Mouse (Mus musculus) hindbrain, embryonic 15.5 days (tissue): ENCODE data around the gene Mrps34. TPM values are rescaled to one million over a fixed set of nuclear protein-coding genes. Genes with fewer than 3 reads are reported as not detected.
A peak's percentile ranks its signal among the peaks of the same experiment; 100 is the strongest.

Source experiments
- ATAC-seq: fragments of 200-750 bp; cut with Nextera tagmentation; 2 replicates; pipeline ENCODE4 v1.8.0; 2017; ENCODE audit warnings: low read depth, moderate number of reproducible peaks, moderate TSS enrichment; ENCODE audit not compliant: low FRiP score
- H3K27ac ChIP-seq: fragments of 300-500 bp; sonication (generic); replicated peaks from 2 replicates; pipeline ENCODE4 v1.5.1; 2015; ENCODE audit warnings: mild to moderate bottlenecking, inconsistent platforms
- H3K27me3 ChIP-seq: fragments of 300-500 bp; sonication (generic); 2 replicates; pipeline ENCODE4 v1.6.1; 2015; ENCODE audit warnings: control low read depth, inconsistent platforms
- H3K36me3 ChIP-seq: fragments of 300-500 bp; sonication (generic); 2 replicates; pipeline ENCODE4 v1.6.1; 2015; ENCODE audit warnings: control low read depth, inconsistent platforms
- H3K4me1 ChIP-seq: fragments of 300-500 bp; sonication (generic); replicated peaks from 2 replicates; pipeline ENCODE4 v1.6.1; 2015; ENCODE audit warnings: control low read depth, inconsistent platforms
- H3K4me2 ChIP-seq: fragments of 300-500 bp; sonication (generic); 2 replicates; pipeline ENCODE4 v1.6.1; 2015; ENCODE audit warnings: moderate library complexity, mild to moderate bottlenecking, inconsistent platforms
- H3K4me3 ChIP-seq: fragments of 300-500 bp; sonication (generic); 2 replicates; pipeline ENCODE4 v1.5.1; 2015; ENCODE audit warnings: mild to moderate bottlenecking, inconsistent platforms
- H3K9ac ChIP-seq: fragments of 300-500 bp; sonication (generic); 2 replicates; pipeline ENCODE4 v1.6.1; 2015; ENCODE audit warnings: inconsistent platforms
- H3K9me3 ChIP-seq: fragments of 300-500 bp; sonication (generic); 2 replicates; pipeline ENCODE4 v1.6.1; 2016; ENCODE audit warnings: control low read depth, inconsistent platforms
- WGBS: fragments of 180-500 bp; shearing (Covaris S2); methylation state at CpG from one replicate; pipeline ENCODE4 v1.1.7; 2015; 5-methylcytosine and 5-hydroxymethylcytosine counted together
- polyA plus RNA-seq: library from polyadenylated mRNA; unstranded; fragments of >200 nt; fragmentation: Nextera tagmentation; extraction: Ambion mirVana; gene quantifications from 2 replicates; pipeline ENCODE4 v1.2.1, GENCODE M21; 2015

The Mrps34 gene
- polyA plus RNA-seq = 80.1 and 82.3 TPM in 2 replicates

DNA sequence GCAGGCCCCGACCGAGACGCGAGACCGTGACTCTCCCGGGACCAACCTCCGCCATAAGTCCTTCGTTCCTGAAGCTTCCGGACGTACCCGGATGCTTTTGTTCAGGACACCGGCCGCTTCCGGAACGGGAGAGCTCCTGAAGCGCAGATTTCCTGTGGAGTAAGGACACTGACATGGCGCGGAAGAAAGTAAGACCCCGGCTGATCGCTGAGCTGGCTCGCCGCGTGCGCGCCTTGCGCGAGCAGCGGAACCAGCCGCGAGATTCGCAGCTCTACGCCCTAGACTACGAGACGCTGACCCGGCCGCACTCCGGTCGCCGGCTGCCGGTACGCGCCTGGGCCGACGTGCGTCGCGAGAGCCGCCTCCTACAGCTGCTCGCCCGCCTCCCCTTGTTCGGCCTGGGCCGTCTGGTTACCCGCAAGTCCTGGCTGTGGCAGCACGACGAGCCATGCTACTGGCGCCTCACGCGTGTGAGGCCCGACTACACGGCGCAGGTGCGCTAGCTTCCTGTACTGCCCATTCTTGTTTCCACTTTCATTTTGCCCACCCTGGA is at the start of gene Mrps34, which contains the start of gene Eme2:
Gene Mrps34, plus strand, starts transcription at position 122 of the 553 bp plus-strand sequence.
Gene Eme2, minus strand, starts transcription at position 93 of the 553 bp plus-strand sequence.
- Histone ChIP-seq H3K36me3 (peaks cover 59% of the 10 kb centered on the region), H3K27me3 (no peaks in the 10 kb centered on the region), H3K9me3 (no peaks in the 10 kb centered on the region), H3K4me3 (peak within 1 kb of the TSS; percentile 82), H3K9ac (peak within 1 kb of the TSS; percentile 87), H3K4me2 (peak within 1 kb of the TSS; percentile 97), H3K27ac (peak within 1 kb of the TSS; percentile 79), H3K4me1 (peaks cover 46% of the 10 kb centered on the region)
- peak; percentile 73 for ATAC-seq
- WGBS = 0% methylated on average over 62 of the region's 62 CpGs

GRCm38 (mm10) chr17:24847386-24847785 is 47.5 kb upstream of the Mrps34 start:
- Histone ChIP-seq H3K9me3 (no peaks in the 10 kb centered on the region), H3K9ac (no peak overlapping the region), H3K4me2 (no peak overlapping the region), H3K4me1 (peaks cover 25% of the 10 kb centered on the region), H3K27me3 (peaks cover 6% of the 10 kb centered on the region; the same call in 1 of the 2 replicates), H3K27ac (no peak overlapping the region), H3K36me3 (no peaks in the 10 kb centered on the region), H3K4me3 (no peak overlapping the region)
- no peak for ATAC-seq
- 90% methylated on average over 1 of the region's 1 CpGs for WGBS

- Histone ChIP-seq H3K36me3 (peaks cover 6% of the 10 kb centered on the region), H3K4me3 (peak overlapping the region; percentile 94), H3K4me1 (peaks cover 25% of the 10 kb centered on the region), H3K9me3 (no peaks in the 10 kb centered on the region), H3K27ac (no peak overlapping the region), H3K9ac (0 out of 2 replicates have a peak overlapping the region, but pooled peaks have one; percentile 16), H3K27me3 (peaks cover 6% of the 10 kb centered on the region; the same call in 1 of the 2 replicates), H3K4me2 (peak overlapping the region; percentile 93)
- ATAC-seq = no peak
Observed at GRCm38 (mm10) chr17:24848600-24849031, 46.3 kb upstream of the Mrps34 start.

DNA sequence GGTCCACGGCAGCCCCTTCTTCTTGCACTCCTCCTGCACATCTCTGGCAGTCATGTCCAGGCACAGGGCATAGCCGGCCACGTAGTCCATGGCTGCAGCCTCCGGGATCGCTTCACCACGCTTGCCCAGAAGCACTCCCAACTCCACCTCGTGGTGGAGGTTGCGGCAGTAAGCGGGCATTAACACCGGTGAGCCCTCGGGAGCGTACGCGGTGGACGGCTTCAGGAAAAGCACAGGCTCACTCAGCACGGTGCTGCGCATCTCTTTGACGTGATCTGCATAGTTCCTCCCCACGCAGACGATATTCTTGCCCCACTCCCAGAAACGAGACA is 45.2 kb upstream of the Mrps34 start:
- no peak; the same call in 1 of the 2 replicates for ATAC-seq
- peaks cover 25% of the 10 kb centered on the region for H3K4me1 ChIP-seq
- H3K36me3 ChIP-seq = peaks cover 15% of the 10 kb centered on the region
- H3K4me3 ChIP-seq = peak overlapping the region; percentile 94
- H3K27ac ChIP-seq = peak overlapping the region; percentile 98
- peak overlapping the region; percentile 82 for H3K9ac ChIP-seq
- peaks cover 3% of the 10 kb centered on the region; the same call in 1 of the 2 replicates for H3K27me3 ChIP-seq
- H3K9me3 ChIP-seq = no peaks in the 10 kb centered on the region
- WGBS = under 1% methylated on average over 21 of the region's 21 CpGs
- peak overlapping the region; percentile 93 for H3K4me2 ChIP-seq

GRCm38 (mm10) chr17:24850065-24850772 is 44.7 kb upstream of the Mrps34 start, which contains the start of gene Fahd1:
Gene Fahd1 (minus strand): TSS chr17:24850364.
- Histone ChIP-seq H3K36me3 (peaks cover 15% of the 10 kb centered on the region), H3K4me3 (peak within 1 kb of the TSS; percentile 94), H3K4me2 (peak within 1 kb of the TSS; percentile 93), H3K9ac (peak within 1 kb of the TSS; percentile 82), H3K27me3 (peaks cover 3% of the 10 kb centered on the region; the same call in 1 of the 2 replicates), H3K9me3 (no peaks in the 10 kb centered on the region), H3K27ac (peak within 1 kb of the TSS; percentile 98), H3K4me1 (peaks cover 25% of the 10 kb centered on the region)
- WGBS = under 1% methylated on average over 58 of the region's 58 CpGs
- ATAC-seq = peak; percentile 100

DNA sequence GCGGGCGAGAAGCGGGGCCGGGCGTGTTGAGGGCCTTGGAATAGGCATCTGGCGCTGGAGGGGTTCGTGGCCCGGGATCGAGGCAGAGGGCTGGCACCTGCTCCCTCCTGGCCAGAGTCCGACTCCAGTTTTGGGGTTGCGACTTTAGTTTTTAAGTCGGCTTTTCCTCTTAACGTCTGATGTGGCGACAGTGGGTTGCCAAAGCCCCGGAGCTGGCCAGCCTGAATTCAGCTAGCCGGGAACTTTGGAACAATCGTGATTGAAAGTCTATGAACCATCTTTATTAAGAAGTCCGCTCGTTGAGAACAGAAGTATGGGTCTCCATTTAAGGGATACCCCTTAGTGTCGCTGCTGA is 44.2 kb upstream of the Mrps34 start:
- H3K4me1 ChIP-seq = peaks cover 25% of the 10 kb centered on the region
- no peaks in the 10 kb centered on the region for H3K9me3 ChIP-seq
- 1% methylated on average over 20 of the region's 20 CpGs for WGBS
- peaks cover 15% of the 10 kb centered on the region for H3K36me3 ChIP-seq
- peak overlapping the region; percentile 98 for H3K27ac ChIP-seq
- peak overlapping the region; percentile 67 for H3K9ac ChIP-seq
- H3K4me2 ChIP-seq = peak overlapping the region; percentile 93
- peaks cover 3% of the 10 kb centered on the region; the same call in 1 of the 2 replicates for H3K27me3 ChIP-seq
- peak overlapping the region; percentile 94 for H3K4me3 ChIP-seq
- no peak for ATAC-seq

DNA sequence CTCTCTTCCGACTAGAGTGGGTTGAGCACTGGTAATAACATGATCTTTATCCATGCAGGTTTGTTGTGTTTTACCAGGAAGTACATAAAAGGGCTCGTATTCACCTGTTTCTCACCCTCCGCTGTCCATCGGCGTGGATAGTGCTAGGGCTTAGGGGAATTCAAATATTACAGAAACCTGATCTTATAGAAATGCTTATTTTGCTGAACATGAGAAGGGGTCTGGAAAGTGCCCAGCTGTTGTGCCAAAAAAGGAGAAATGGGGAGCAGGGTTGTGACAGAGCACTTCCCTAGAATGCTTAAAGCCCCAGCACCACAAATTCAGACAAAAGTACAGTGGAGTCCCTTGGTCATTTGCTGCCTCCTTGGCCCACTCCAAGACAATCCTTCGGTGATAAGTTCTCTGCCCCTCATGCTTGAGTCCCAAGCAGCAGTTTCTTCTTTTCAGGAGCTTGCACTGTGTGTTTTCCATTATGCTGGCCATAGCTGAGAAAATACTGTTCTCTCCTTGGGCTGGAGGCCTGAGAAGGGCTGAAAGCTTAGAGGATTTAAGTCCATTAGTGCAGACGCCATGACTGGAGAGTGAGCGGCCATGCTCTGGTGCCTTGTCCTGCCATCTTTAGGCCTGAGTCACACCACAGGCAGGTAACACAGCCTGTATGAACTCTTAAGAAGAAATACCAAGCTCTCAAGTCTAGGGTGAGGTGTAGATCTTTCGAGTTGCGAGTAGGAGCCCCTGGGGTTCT is 43.4 kb upstream of the Mrps34 start:
- peak overlapping the region; percentile 93 for H3K4me2 ChIP-seq
- 82% methylated on average over 10 of the region's 10 CpGs for WGBS

GRCm38 (mm10) chr17:24855838-24856464 is 39.0 kb upstream of the Mrps34 start:
- Histone ChIP-seq H3K4me3 (no peak overlapping the region), H3K27ac (no peak overlapping the region), H3K4me1 (peaks cover 10% of the 10 kb centered on the region), H3K9ac (no peak overlapping the region), H3K36me3 (peaks cover 20% of the 10 kb centered on the region), H3K27me3 (peaks cover 3% of the 10 kb centered on the region; the same call in 1 of the 2 replicates), H3K9me3 (no peaks in the 10 kb centered on the region), H3K4me2 (no peak overlapping the region)
- ATAC-seq = no peak
- WGBS = 91% methylated on average over 3 of the region's 3 CpGs

More for the DNA sequence above, 43.4 kb upstream of the Mrps34 start:
- peaks cover 3% of the 10 kb centered on the region; the same call in 1 of the 2 replicates for H3K27me3 ChIP-seq
- peaks cover 20% of the 10 kb centered on the region for H3K36me3 ChIP-seq
- H3K4me1 ChIP-seq = peaks cover 25% of the 10 kb centered on the region
- no peak overlapping the region for H3K27ac ChIP-seq
- H3K4me3 ChIP-seq = peak overlapping the region; percentile 94
- no peak for ATAC-seq
- no peaks in the 10 kb centered on the region for H3K9me3 ChIP-seq
- peak overlapping the region; percentile 67 for H3K9ac ChIP-seq

DNA sequence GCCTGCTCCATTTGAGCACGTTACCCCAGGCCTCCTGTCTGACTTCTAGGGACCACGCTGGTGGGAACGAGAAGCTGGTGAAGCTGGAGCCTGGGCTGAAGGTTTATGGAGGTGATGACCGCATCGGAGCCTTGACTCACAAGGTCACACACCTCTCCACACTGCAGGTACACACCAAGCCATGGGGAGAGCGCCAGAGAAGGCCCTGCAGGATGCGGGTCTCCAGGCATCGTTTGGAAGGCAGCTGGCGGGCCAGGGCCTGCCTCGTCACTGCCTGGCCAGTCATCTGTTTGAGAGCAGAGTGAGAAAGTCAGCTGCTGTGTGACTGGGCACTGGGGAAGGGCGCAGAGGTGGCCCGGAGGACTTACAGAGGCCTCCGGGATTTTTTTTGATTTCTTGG is 38.3 kb upstream of the Mrps34 start:
- Histone ChIP-seq H3K27ac (no peak overlapping the region), H3K4me2 (no peak overlapping the region), H3K36me3 (peaks cover 24% of the 10 kb centered on the region), H3K4me1 (peaks cover 3% of the 10 kb centered on the region), H3K9me3 (no peaks in the 10 kb centered on the region), H3K4me3 (no peak overlapping the region), H3K27me3 (peaks cover 2% of the 10 kb centered on the region; the same call in 1 of the 2 replicates), H3K9ac (no peak overlapping the region)
- ATAC-seq = no peak
- WGBS = 91% methylated on average over 13 of the region's 13 CpGs

DNA sequence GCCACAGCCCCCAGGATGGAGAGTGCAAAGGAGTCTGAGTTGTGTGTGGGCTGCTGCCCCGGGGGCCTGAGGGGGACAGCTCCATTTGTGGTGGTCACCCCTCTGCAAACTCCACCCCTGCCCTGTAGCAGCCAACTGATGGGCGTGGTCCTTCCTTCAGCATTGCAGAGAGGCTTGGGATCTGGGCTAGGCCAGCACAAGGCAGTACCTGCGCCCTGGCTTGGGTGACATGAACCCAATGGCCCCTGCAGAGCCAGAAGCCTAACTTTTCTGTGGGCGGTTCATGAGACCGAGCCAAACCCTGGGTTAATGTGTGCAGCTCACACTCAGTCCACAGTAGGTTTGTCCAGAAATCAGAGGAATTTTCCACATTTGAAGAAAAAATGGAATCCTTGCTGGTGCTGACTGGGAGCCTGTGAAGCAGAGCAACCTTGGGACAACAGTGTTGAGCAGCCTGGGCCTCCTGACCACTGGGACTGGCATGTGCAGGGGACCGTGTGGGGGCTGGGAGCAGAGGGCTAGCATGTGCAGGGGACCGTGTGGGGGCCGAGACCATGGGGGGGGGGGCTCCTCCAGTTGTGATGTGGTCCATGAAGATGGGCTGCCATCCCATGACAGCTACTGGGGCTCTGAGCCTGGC is 37.0 kb upstream of the Mrps34 start:
- peaks cover 35% of the 10 kb centered on the region for H3K36me3 ChIP-seq
- ATAC-seq = no peak
- H3K27me3 ChIP-seq = no peaks in the 10 kb centered on the region
- WGBS = 93% methylated on average over 8 of the region's 8 CpGs
- H3K4me1 ChIP-seq = no peaks in the 10 kb centered on the region
- no peaks in the 10 kb centered on the region for H3K9me3 ChIP-seq
- no peak overlapping the region for H3K27ac ChIP-seq
- no peak overlapping the region for H3K4me3 ChIP-seq
- H3K4me2 ChIP-seq = no peak overlapping the region
- H3K9ac ChIP-seq = no peak overlapping the region

GRCm38 (mm10) chr17:24858967-24859366 is 35.9 kb upstream of the Mrps34 start:
- 86% methylated on average over 6 of the region's 6 CpGs for WGBS
- H3K9ac ChIP-seq = no peak overlapping the region
- ATAC-seq = no peak
- no peak overlapping the region for H3K4me2 ChIP-seq
- no peaks in the 10 kb centered on the region for H3K4me1 ChIP-seq
- peaks cover 33% of the 10 kb centered on the region for H3K36me3 ChIP-seq
- no peak overlapping the region for H3K27ac ChIP-seq
- H3K27me3 ChIP-seq = no peaks in the 10 kb centered on the region
- no peaks in the 10 kb centered on the region for H3K9me3 ChIP-seq
- no peak overlapping the region for H3K4me3 ChIP-seq
